Mouse (Mus musculus): ENCODE measurements around the gene Zfhx3.

DNA sequence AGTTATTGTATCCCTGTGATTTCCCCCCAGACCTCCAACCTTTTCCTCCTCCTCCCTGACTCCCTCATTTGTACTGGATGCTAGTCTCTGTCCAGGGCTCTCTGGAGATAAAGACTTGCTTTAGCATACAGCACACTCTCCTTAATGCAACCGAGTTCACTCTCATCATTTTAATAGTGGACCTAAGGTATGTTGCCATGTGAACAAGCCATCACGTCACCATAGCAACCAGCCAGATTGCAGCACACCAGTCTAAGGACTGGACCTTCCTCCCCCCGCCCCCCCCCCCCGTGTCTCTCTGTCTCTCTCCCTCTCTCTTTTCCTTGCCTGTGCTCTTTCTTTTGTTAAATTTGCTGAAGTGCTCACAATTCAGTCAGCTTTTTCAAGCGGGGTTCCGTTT, 524.2 kb downstream of the Zfhx3 start:
- TF ChIP-seq CTCF (IDR thresholded peaks at IDR 0.05; ENCODE audit: low read depth, low read length) (no peak), POLR2A (IDR thresholded peaks at IDR 0.05; ENCODE audit: insufficient read depth, low read length) (no peak)
